Mouse (Mus musculus): ENCODE measurements around the gene Stx2. TPM values are rescaled to one million over a fixed set of nuclear protein-coding genes. Genes with fewer than 3 reads are reported as not detected.

Stx2 gene
- polyA plus RNA-seq, 1 experiment from 2014 or later: 20.1 TPM

GRCm38 (mm10) chr5:129007105-129007957 lies 1.0 kb downstream of the Stx2 start:
- ATAC-seq (ENCODE audit: low FRiP score): peak; percentile 26
- Histone ChIP-seq H3K4me3 (replicated peaks) (peak overlapping the region; percentile 63), H3K9ac (replicated peaks) (peak overlapping the region; percentile 68), H3K9me3 (replicated peaks) (no peaks in the 10 kb centered on the region), H3K36me3 (peaks cover 7% of the 10 kb centered on the region; the same call in 1 of the 2 replicates), H3K27me3 (replicated peaks) (no peaks in the 10 kb centered on the region), H3K27ac (replicated peaks) (peak overlapping the region; percentile 60; the same call in 1 of the 2 replicates), H3K4me1 (peaks cover 24% of the 10 kb centered on the region), H3K4me2 (peak overlapping the region; percentile 77)
- 59% methylated on average over 14 of the region's 14 CpGs for whole genome bisulfite sequencing

DNA sequence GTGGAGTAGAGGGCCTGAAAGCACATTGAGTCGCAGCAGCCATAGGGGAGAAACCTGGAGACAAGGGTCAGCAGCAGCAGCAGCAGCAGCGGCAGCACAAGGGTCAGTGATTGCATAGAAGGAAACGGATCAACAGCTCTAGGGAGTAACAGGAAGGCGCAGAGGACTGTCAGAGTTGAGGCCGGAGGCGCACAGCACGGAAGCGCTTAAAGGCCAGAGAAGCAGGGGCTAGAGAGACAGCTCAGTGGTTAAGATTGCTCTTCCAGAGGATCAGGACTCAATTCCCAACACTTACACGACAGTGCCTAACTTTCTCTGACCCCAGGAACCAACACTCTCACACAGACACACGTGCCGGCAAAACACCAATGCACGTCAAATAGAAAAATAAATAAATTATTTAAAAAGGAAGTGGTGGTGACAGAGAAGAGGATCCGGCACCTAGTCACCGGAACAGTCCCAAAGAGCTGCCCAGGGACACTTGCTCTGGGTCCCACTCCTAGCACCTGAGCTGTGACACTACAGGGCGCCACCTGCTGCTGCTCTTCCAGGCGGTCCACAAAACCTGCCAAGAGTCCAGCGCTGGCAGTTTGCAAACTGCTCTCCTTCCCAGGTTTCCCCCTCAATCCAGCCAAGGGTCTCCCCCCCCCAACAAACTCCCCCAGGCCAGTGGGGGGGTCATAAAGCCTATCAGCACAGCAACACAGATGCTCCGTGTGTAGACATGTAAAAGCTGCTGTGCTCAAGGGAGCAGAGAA lies 2.2 kb downstream of the Stx2 start:
- no peak overlapping the region for H3K27ac ChIP-seq (replicated peaks)
- peaks cover 7% of the 10 kb centered on the region; the same call in 1 of the 2 replicates for H3K36me3 ChIP-seq
- no peaks in the 10 kb centered on the region for H3K9me3 ChIP-seq (replicated peaks)
- peak overlapping the region; percentile 77 for H3K4me2 ChIP-seq
- H3K4me1 ChIP-seq: peaks cover 27% of the 10 kb centered on the region
- H3K4me3 ChIP-seq (replicated peaks): no peak overlapping the region
- H3K27me3 ChIP-seq (replicated peaks): no peaks in the 10 kb centered on the region
- no peak overlapping the region for H3K9ac ChIP-seq (replicated peaks)
- WGBS: 83% methylated on average over 18 of the region's 18 CpGs
- ATAC-seq (ENCODE audit: low FRiP score): no peak

DNA sequence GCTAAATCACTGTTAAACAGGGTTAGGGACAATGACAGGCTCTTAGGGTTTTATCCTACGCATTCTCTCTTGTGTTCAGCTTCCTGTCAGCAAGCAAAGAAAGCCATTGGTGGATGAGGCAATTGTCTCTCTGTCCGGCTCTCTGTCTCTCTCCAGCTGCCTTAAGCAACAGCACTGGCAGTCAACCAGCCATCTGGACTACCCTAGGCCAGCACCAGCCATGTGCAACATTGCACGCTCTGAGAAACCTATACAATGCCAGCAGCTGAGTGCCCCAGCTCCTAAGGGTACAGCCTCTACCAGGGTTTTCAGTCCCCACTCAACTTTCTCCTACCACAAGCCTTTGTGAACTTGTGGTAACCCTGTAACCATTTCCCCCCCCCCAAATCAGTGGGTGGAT lies 3.0 kb downstream of the Stx2 start:
- peaks cover 27% of the 10 kb centered on the region for H3K4me1 ChIP-seq
- H3K27ac ChIP-seq (replicated peaks): no peak overlapping the region
- H3K27me3 ChIP-seq (replicated peaks): no peaks in the 10 kb centered on the region
- H3K9me3 ChIP-seq (replicated peaks): no peaks in the 10 kb centered on the region
- no peak for ATAC-seq (ENCODE audit: low FRiP score)
- no peak overlapping the region for H3K4me2 ChIP-seq
- peaks cover 7% of the 10 kb centered on the region; the same call in 1 of the 2 replicates for H3K36me3 ChIP-seq
- 68% methylated on average over 3 of the region's 3 CpGs for WGBS
- no peak overlapping the region for H3K9ac ChIP-seq (replicated peaks)
- H3K4me3 ChIP-seq (replicated peaks): no peak overlapping the region

GRCm38 (mm10) chr5:129002571-129003011 lies 5.8 kb downstream of the Stx2 start:
- Histone ChIP-seq H3K36me3 (peaks cover 18% of the 10 kb centered on the region), H3K9ac (replicated peaks) (no peak overlapping the region), H3K4me1 (peaks cover 17% of the 10 kb centered on the region), H3K9me3 (replicated peaks) (no peaks in the 10 kb centered on the region), H3K4me3 (replicated peaks) (no peak overlapping the region), H3K27me3 (replicated peaks) (no peaks in the 10 kb centered on the region), H3K27ac (replicated peaks) (no peak overlapping the region), H3K4me2 (no peak overlapping the region)
- ATAC-seq (ENCODE audit: low FRiP score): no peak
- WGBS: 60% methylated on average over 14 of the region's 14 CpGs

GRCm38 (mm10) chr5:129000706-129001468 lies 7.5 kb downstream of the Stx2 start:
- Histone ChIP-seq H3K4me1 (peaks cover 5% of the 10 kb centered on the region; the same call in 1 of the 2 replicates), H3K9ac (replicated peaks) (no peak overlapping the region), H3K27me3 (replicated peaks) (no peaks in the 10 kb centered on the region), H3K9me3 (replicated peaks) (no peaks in the 10 kb centered on the region), H3K4me2 (no peak overlapping the region), H3K36me3 (peaks cover 26% of the 10 kb centered on the region), H3K4me3 (replicated peaks) (no peak overlapping the region), H3K27ac (replicated peaks) (no peak overlapping the region)
- no peak for ATAC-seq (ENCODE audit: low FRiP score)
- WGBS: 59% methylated on average over 8 of the region's 8 CpGs

GRCm38 (mm10) chr5:128987141-128987954 lies 21.0 kb downstream of the Stx2 start:
- Histone ChIP-seq H3K36me3 (peaks cover 36% of the 10 kb centered on the region), H3K9me3 (replicated peaks) (no peaks in the 10 kb centered on the region), H3K4me1 (no peaks in the 10 kb centered on the region), H3K9ac (replicated peaks) (no peak overlapping the region), H3K4me3 (replicated peaks) (no peak overlapping the region), H3K27me3 (replicated peaks) (no peaks in the 10 kb centered on the region), H3K27ac (replicated peaks) (no peak overlapping the region), H3K4me2 (no peak overlapping the region)
- no peak for ATAC-seq (ENCODE audit: low FRiP score)
- WGBS: 59% methylated on average over 19 of the region's 19 CpGs

DNA sequence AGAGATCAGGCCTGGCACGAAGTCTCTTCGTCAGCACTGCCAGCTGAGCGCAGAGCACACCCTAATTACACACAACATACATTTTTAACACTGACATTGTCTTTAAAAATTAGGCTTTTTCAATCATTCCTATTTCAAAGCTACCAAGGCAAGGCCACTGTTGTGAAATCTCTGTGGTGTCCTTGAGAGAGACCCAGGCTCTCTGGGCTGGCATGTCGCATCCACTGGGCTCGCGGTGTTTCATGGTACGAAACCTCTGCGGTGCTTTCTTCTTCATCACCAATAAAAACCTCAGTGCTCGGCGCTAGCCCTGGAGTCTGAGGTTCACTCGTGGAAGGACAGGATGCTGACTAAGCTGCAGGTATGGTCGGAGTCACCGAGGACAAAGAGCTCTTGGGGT lies 22.4 kb downstream of the Stx2 start:
- no peak overlapping the region for H3K4me3 ChIP-seq (replicated peaks)
- H3K27ac ChIP-seq (replicated peaks): no peak overlapping the region
- peaks cover 22% of the 10 kb centered on the region for H3K36me3 ChIP-seq
- 85% methylated on average over 13 of the region's 13 CpGs for WGBS
- no peaks in the 10 kb centered on the region for H3K4me1 ChIP-seq
- H3K27me3 ChIP-seq (replicated peaks): no peaks in the 10 kb centered on the region
- no peak overlapping the region for H3K9ac ChIP-seq (replicated peaks)
- H3K9me3 ChIP-seq (replicated peaks): no peaks in the 10 kb centered on the region
- H3K4me2 ChIP-seq: no peak overlapping the region
- ATAC-seq (ENCODE audit: low FRiP score): no peak

- H3K4me1 ChIP-seq: no peaks in the 10 kb centered on the region
- no peak overlapping the region for H3K9ac ChIP-seq (replicated peaks)
- H3K27me3 ChIP-seq (replicated peaks): no peaks in the 10 kb centered on the region
- H3K4me2 ChIP-seq: no peak overlapping the region
- ATAC-seq (ENCODE audit: low FRiP score): no peak
- peaks cover 14% of the 10 kb centered on the region for H3K36me3 ChIP-seq
- no peak overlapping the region for H3K4me3 ChIP-seq (replicated peaks)
- no peaks in the 10 kb centered on the region for H3K9me3 ChIP-seq (replicated peaks)
- WGBS: 94% methylated on average over 6 of the region's 6 CpGs
- no peak overlapping the region for H3K27ac ChIP-seq (replicated peaks)
Observed at GRCm38 (mm10) chr5:128984536-128984935, 23.8 kb downstream of the Stx2 start.

GRCm38 (mm10) chr5:128981607-128982006 lies 26.8 kb downstream of the Stx2 start:
- ATAC-seq (ENCODE audit: low FRiP score): no peak

DNA sequence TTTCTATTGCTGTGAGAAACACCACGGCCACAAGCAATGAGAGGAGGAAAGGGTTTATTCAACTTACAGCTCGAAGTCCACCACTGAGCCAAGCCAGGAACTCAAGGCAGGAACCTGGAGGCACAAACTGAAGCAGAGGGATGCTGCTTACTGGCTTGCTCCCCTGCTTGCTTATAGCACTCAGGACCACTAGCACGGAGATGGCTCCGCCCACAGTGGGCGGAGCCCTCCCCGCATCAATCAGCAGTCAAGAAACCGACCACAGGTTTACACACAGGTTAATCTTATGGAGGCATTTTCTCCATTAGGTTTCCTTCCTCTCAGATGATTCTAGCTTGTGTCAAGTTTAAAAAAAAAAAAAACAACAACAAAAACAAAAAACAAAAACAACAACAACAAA lies 27.5 kb downstream of the Stx2 start:
- ATAC-seq (ENCODE audit: low FRiP score): no peak
- no peak overlapping the region for H3K4me2 ChIP-seq
- H3K4me1 ChIP-seq: no peaks in the 10 kb centered on the region
- H3K9ac ChIP-seq (replicated peaks): no peak overlapping the region
- no peaks in the 10 kb centered on the region for H3K27me3 ChIP-seq (replicated peaks)
- H3K4me3 ChIP-seq (replicated peaks): no peak overlapping the region
- no peak overlapping the region for H3K27ac ChIP-seq (replicated peaks)
- no peaks in the 10 kb centered on the region for H3K9me3 ChIP-seq (replicated peaks)
- peaks cover 11% of the 10 kb centered on the region for H3K36me3 ChIP-seq
- WGBS: 71% methylated on average over 7 of the region's 7 CpGs

More at GRCm38 (mm10) chr5:128981607-128982006, 26.8 kb downstream of the Stx2 start:
- H3K4me1 ChIP-seq: no peaks in the 10 kb centered on the region
- H3K4me2 ChIP-seq: no peak overlapping the region
- H3K4me3 ChIP-seq (replicated peaks): no peak overlapping the region
- no peak overlapping the region for H3K27ac ChIP-seq (replicated peaks)
- H3K9me3 ChIP-seq (replicated peaks): no peaks in the 10 kb centered on the region
- H3K27me3 ChIP-seq (replicated peaks): no peaks in the 10 kb centered on the region
- no peak overlapping the region for H3K9ac ChIP-seq (replicated peaks)
- H3K36me3 ChIP-seq: peaks cover 14% of the 10 kb centered on the region
- WGBS: 24% methylated on average over 12 of the region's 12 CpGs

- no peak for ATAC-seq (ENCODE audit: low FRiP score)
- 98% methylated on average over 7 of the region's 7 CpGs for WGBS
- Histone ChIP-seq H3K4me3 (replicated peaks) (no peak overlapping the region), H3K4me2 (no peak overlapping the region), H3K36me3 (no peaks in the 10 kb centered on the region), H3K27ac (replicated peaks) (no peak overlapping the region), H3K9me3 (replicated peaks) (no peaks in the 10 kb centered on the region), H3K4me1 (no peaks in the 10 kb centered on the region), H3K27me3 (replicated peaks) (no peaks in the 10 kb centered on the region), H3K9ac (replicated peaks) (no peak overlapping the region)
Observed at GRCm38 (mm10) chr5:128978957-128979356, 29.4 kb downstream of the Stx2 start.
